Mouse (Mus musculus): ENCODE measurements around the gene Sgcd. TPM values are rescaled to one million over a fixed set of nuclear protein-coding genes. Genes with fewer than 3 reads are reported as not detected.

Gene Sgcd
- polyA plus RNA-seq, 2 experiments from 2014 or later, result not detected

GRCm38 (mm10) chr11:47264267-47264984 is 724.3 kb downstream of the Sgcd start:
- no peak for ATAC-seq

GRCm38 (mm10) chr11:47250301-47250700 is 738.5 kb downstream of the Sgcd start:
- ATAC-seq, result no peak

GRCm38 (mm10) chr11:47248345-47248893 is 740.4 kb downstream of the Sgcd start:
- no peak for ATAC-seq

- ATAC-seq, result no peak
Observed at GRCm38 (mm10) chr11:47247703-47248344, 740.9 kb downstream of the Sgcd start.

- no peak for ATAC-seq
Observed at GRCm38 (mm10) chr11:47242401-47242800, 746.4 kb downstream of the Sgcd start.

- no peak for ATAC-seq
Observed at GRCm38 (mm10) chr11:47228222-47228621, 760.5 kb downstream of the Sgcd start.

- no peak for ATAC-seq
Observed at GRCm38 (mm10) chr11:47224148-47224547, 764.6 kb downstream of the Sgcd start.

- no peak for ATAC-seq
Observed at GRCm38 (mm10) chr11:47211531-47211930, 777.2 kb downstream of the Sgcd start.

- ATAC-seq, result no peak
Observed at GRCm38 (mm10) chr11:47206461-47206860, 782.3 kb downstream of the Sgcd start.

GRCm38 (mm10) chr11:47199106-47199505 is 789.7 kb downstream of the Sgcd start:
- no peak for ATAC-seq

GRCm38 (mm10) chr11:47188556-47188955 is 800.2 kb downstream of the Sgcd start:
- ATAC-seq, result no peak

- ATAC-seq, result no peak
Observed at GRCm38 (mm10) chr11:47174977-47175376, 813.8 kb downstream of the Sgcd start.

- ATAC-seq, result no peak
Observed at GRCm38 (mm10) chr11:47170926-47171625, 817.7 kb downstream of the Sgcd start.

- ATAC-seq, result no peak
Observed at GRCm38 (mm10) chr11:47167376-47167775, 821.4 kb downstream of the Sgcd start.

- no peak for ATAC-seq
Observed at GRCm38 (mm10) chr11:47158089-47158488, 830.7 kb downstream of the Sgcd start.

GRCm38 (mm10) chr11:47156730-47157693 is 831.8 kb downstream of the Sgcd start:
- no peak for ATAC-seq

- ATAC-seq, result no peak
Observed at GRCm38 (mm10) chr11:47154837-47155430, 833.8 kb downstream of the Sgcd start.

- ATAC-seq, result no peak
Observed at GRCm38 (mm10) chr11:47149607-47150006, 839.2 kb downstream of the Sgcd start.

GRCm38 (mm10) chr11:47139867-47140266 is 848.9 kb downstream of the Sgcd start:
- no peak for ATAC-seq

GRCm38 (mm10) chr11:47139271-47139670 is 849.5 kb downstream of the Sgcd start:
- ATAC-seq, result no peak

- no peak for ATAC-seq
Observed at GRCm38 (mm10) chr11:47132410-47132809, 856.4 kb downstream of the Sgcd start.

- ATAC-seq, result no peak
Observed at GRCm38 (mm10) chr11:47130432-47130831, 858.3 kb downstream of the Sgcd start.

Measured in CD4-positive, CD25-positive, alpha-beta regulatory T cell, adult 4 months (primary cell).